ENCODE assay signal across 24 mouse cellular contexts in genomic region chr19:27563592-27563991, GRCm38 (mm10).
"Had no signal": no experiment of that assay in that cellular context is flagged by ENCODE, and none has a peak within 500 bp of the region (broad histone marks: within the 10 kb centered on the region; RNA-seq: fewer than 3 reads in every experiment).

No protein-coding gene starts in this region.

- H3K9ac ChIP-seq: heart, embryonic 13.5 days; heart, embryonic 15.5 days; hindbrain, embryonic 13.5 days; hindbrain, embryonic 15.5 days; limb, embryonic 12.5 days; liver, embryonic 13.5 days had no signal

- H3K27me3 ChIP-seq: heart, embryonic 13.5 days; heart, embryonic 15.5 days; hindbrain, embryonic 13.5 days; hindbrain, embryonic 15.5 days; limb, embryonic 12.5 days; liver, embryonic 13.5 days had no signal

- H3K36me3 ChIP-seq: heart, embryonic 13.5 days; heart, embryonic 15.5 days; hindbrain, embryonic 13.5 days; hindbrain, embryonic 15.5 days; limb, embryonic 10.5 days; limb, embryonic 12.5 days; liver, embryonic 13.5 days had no signal

- H3K4me2 ChIP-seq: heart, embryonic 11.5 days; heart, embryonic 13.5 days; heart, embryonic 15.5 days; hindbrain, embryonic 13.5 days; hindbrain, embryonic 15.5 days; limb, embryonic 12.5 days; liver, embryonic 11.5 days; liver, embryonic 13.5 days had no signal

- H3K4me3 ChIP-seq: heart, embryonic 13.5 days; heart, embryonic 15.5 days; hindbrain, embryonic 13.5 days; hindbrain, embryonic 15.5 days; layer of hippocampus, adult 2 months; left cerebral cortex, adult 2 months; limb, embryonic 10.5 days; limb, embryonic 12.5 days; liver, embryonic 13.5 days had no signal

- ATAC-seq: hindbrain, postnatal 0 days; intestine, embryonic 16.5 days had no signal

- H3K9me3 ChIP-seq: heart, embryonic 13.5 days; heart, embryonic 15.5 days; hindbrain, embryonic 13.5 days; hindbrain, embryonic 15.5 days; limb, embryonic 10.5 days; limb, embryonic 12.5 days; liver, embryonic 13.5 days had no signal

- DNase-seq: gastrocnemius, postnatal 14 days; gastrocnemius, postnatal 36 days; heart, adult 18-20 months; heart, postnatal 14 days; heart, postnatal 36 days; kidney, adult 11 months; kidney, adult 8-10 months; kidney, postnatal 10 days; kidney, postnatal 25 days; kidney, postnatal 4 days; liver; liver, embryonic 13.5 days had no signal

- H3K4me1 ChIP-seq: heart, embryonic 13.5 days; heart, embryonic 15.5 days; hindbrain, embryonic 15.5 days; limb, embryonic 10.5 days; limb, embryonic 12.5 days; liver, embryonic 13.5 days had no signal

- H3K27ac ChIP-seq: heart, embryonic 13.5 days; heart, embryonic 15.5 days; hindbrain, embryonic 13.5 days; hindbrain, embryonic 15.5 days; hindbrain, postnatal 0 days; layer of hippocampus, adult 2 months; left cerebral cortex, adult 2 months; limb, embryonic 10.5 days; limb, embryonic 12.5 days; liver, embryonic 13.5 days had no signal
